Mouse (Mus musculus) adrenal gland, postnatal 10 days (tissue): ENCODE results near the gene Cd93. TPM values are rescaled to one million over a fixed set of nuclear protein-coding genes. Genes with fewer than 3 reads are reported as not detected.

Source experiments
- DNase-seq: peaks from one replicate; pipeline ENCODE4 v3.0.0; 2021; ENCODE audit warnings: mixed read lengths
- total RNA-seq, 2 experiments: library from RNA; stranded (reverse); gene quantifications; 2 replicates each; pipeline ENCODE4 v1.2.3; 2021

Gene Cd93
- total RNA-seq, 2 experiments from 2014 or later: 70.6 to 91.4 TPM

GRCm38 (mm10) chr2:148402227-148402626, 41.1 kb downstream of the Cd93 start:
- no peak for DNase-seq

- no peak for DNase-seq
Observed at GRCm38 (mm10) chr2:148398901-148399685, 44.3 kb downstream of the Cd93 start.

GRCm38 (mm10) chr2:148397784-148398100, 45.6 kb downstream of the Cd93 start:
- peak; percentile 52 for DNase-seq

GRCm38 (mm10) chr2:148397015-148397783, 46.2 kb downstream of the Cd93 start:
- DNase-seq: no peak

- DNase-seq: no peak
Observed at GRCm38 (mm10) chr2:148396209-148396608, 47.2 kb downstream of the Cd93 start.

- DNase-seq: peak; percentile 59
Observed at GRCm38 (mm10) chr2:148395131-148396051, 48.0 kb downstream of the Cd93 start, which contains the start of gene Sstr4. Sstr4 (plus strand) TSS chr2:148395344.

GRCm38 (mm10) chr2:148393846-148394245, 49.5 kb downstream of the Cd93 start:
- DNase-seq: no peak

- DNase-seq: no peak
Observed at GRCm38 (mm10) chr2:148393149-148393548, 50.2 kb downstream of the Cd93 start.

GRCm38 (mm10) chr2:148387652-148388581, 55.4 kb downstream of the Cd93 start:
- no peak for DNase-seq

GRCm38 (mm10) chr2:148386927-148387326, 56.4 kb downstream of the Cd93 start:
- no peak for DNase-seq

Other genes with a start within 250 kb of the Cd93 start
- gene Sstr4, start 48.2 kb downstream of the Cd93 start, total RNA-seq: under 1 TPM; 0.55 to 0.60 TPM
- 10 to 100 TPM; 28.9 to 29.5 TPM for gene Thbd, start 35.4 kb downstream of the Cd93 start, total RNA-seq
- 10 to 100 TPM; 20.0 to 22.6 TPM for gene Nxt1, start 229.0 kb upstream of the Cd93 start, total RNA-seq
- gene Gzf1, start 237.5 kb upstream of the Cd93 start, total RNA-seq: 10 to 100 TPM; 28.1 to 31.7 TPM